Mouse (Mus musculus) ES-Bruce4 (cell line): Measurements from ENCODE around the gene Lrrc36. TPM values are rescaled to one million over a fixed set of nuclear protein-coding genes. Genes with fewer than 3 reads are reported as not detected.

Source experiments
- H3K27ac ChIP-seq: 2 replicates; pipeline ENCODE4 v1.5.1; 2012; ENCODE audit warnings: low read length, inconsistent platforms; ENCODE audit not compliant: insufficient read depth
- H3K27me3 ChIP-seq: 2 replicates; pipeline ENCODE4 v1.6.1; 2012; ENCODE audit warnings: mild to moderate bottlenecking, low read length, inconsistent platforms; ENCODE audit not compliant: control insufficient read depth, poor library complexity, insufficient read depth, severe bottlenecking
- H3K36me3 ChIP-seq: 2 replicates; pipeline ENCODE4 v1.6.1; 2012; ENCODE audit warnings: inconsistent platforms, mild to moderate bottlenecking, low read length, moderate library complexity; ENCODE audit not compliant: control insufficient read depth, poor library complexity, insufficient read depth, severe bottlenecking
- H3K4me1 ChIP-seq: one replicate; pipeline ENCODE4 v1.8.1; 2011; ENCODE audit warnings: low read length; ENCODE audit not compliant: control insufficient read depth, insufficient read depth
- H3K4me3 ChIP-seq: 2 replicates; pipeline ENCODE4 v1.5.1; 2011; ENCODE audit warnings: low read depth, mild to moderate bottlenecking, low read length
- H3K9ac ChIP-seq: 2 replicates; pipeline ENCODE4 v1.6.1; 2012; ENCODE audit warnings: low read depth, mild to moderate bottlenecking, inconsistent platforms; ENCODE audit not compliant: poor library complexity, severe bottlenecking
- H3K9me3 ChIP-seq: replicated peaks from 2 replicates; pipeline ENCODE4 v1.6.1; 2012; ENCODE audit warnings: mild to moderate bottlenecking, low read length, inconsistent platforms; ENCODE audit not compliant: control insufficient read depth, poor library complexity, insufficient read depth, severe bottlenecking
- CTCF ChIP-seq: IDR thresholded peaks from one replicate; pipeline ENCODE4 v1.8.1; 2011; ENCODE audit warnings: low read depth, low read length
- EP300 ChIP-seq: IDR thresholded peaks from 2 replicates; pipeline ENCODE4 v1.6.1; 2011; ENCODE audit warnings: low read depth, low read length; ENCODE audit not compliant: insufficient read depth
- POLR2A ChIP-seq: IDR thresholded peaks from one replicate; pipeline ENCODE4 v1.8.1; 2011; ENCODE audit warnings: low read length; ENCODE audit not compliant: insufficient read depth
- polyA plus RNA-seq: library from polyadenylated mRNA; stranded (reverse); fragments of >200 nt; gene quantifications from 2 replicates; pipeline ENCODE4 v1.2.4, GENCODE M21; 2011; ENCODE audit warnings: low read depth; ENCODE audit not compliant: missing spikeins, insufficient read depth, insufficient read length

Lrrc36 gene
- polyA plus RNA-seq, 1 experiment = 1.3 TPM

GRCm38 (mm10) chr8:105450977-105451376, 37.6 kb downstream of the Lrrc36 start:
- Histone ChIP-seq H3K4me1 (no peaks in the 10 kb centered on the region), H3K36me3 (no peaks in the 10 kb centered on the region), H3K27me3 (no peaks in the 10 kb centered on the region), H3K4me3 (no peak overlapping the region), H3K9ac (no peak overlapping the region), H3K27ac (no peak overlapping the region), H3K9me3 (no peaks in the 10 kb centered on the region)
- TF ChIP-seq EP300 = no peak
- no peak for TF ChIP-seq POLR2A
- no peak for TF ChIP-seq CTCF

GRCm38 (mm10) chr8:105451903-105452603, 38.7 kb downstream of the Lrrc36 start:
- H3K36me3 ChIP-seq = no peaks in the 10 kb centered on the region
- H3K27ac ChIP-seq = no peak overlapping the region
- H3K9ac ChIP-seq = no peak overlapping the region
- no peak overlapping the region for H3K4me3 ChIP-seq
- H3K4me1 ChIP-seq = no peaks in the 10 kb centered on the region
- H3K9me3 ChIP-seq = no peaks in the 10 kb centered on the region
- H3K27me3 ChIP-seq = no peaks in the 10 kb centered on the region
- TF ChIP-seq POLR2A (no peak), EP300 (no peak), CTCF (no peak)

- H3K9ac ChIP-seq = no peak overlapping the region
- H3K4me3 ChIP-seq = no peak overlapping the region
- no peaks in the 10 kb centered on the region for H3K9me3 ChIP-seq
- no peaks in the 10 kb centered on the region for H3K36me3 ChIP-seq
- no peaks in the 10 kb centered on the region for H3K4me1 ChIP-seq
- no peak overlapping the region for H3K27ac ChIP-seq
- TF ChIP-seq CTCF (no peak), POLR2A (no peak), EP300 (no peak)
- no peaks in the 10 kb centered on the region for H3K27me3 ChIP-seq
Observed at GRCm38 (mm10) chr8:105453296-105453695, 39.9 kb downstream of the Lrrc36 start.

- no peaks in the 10 kb centered on the region for H3K9me3 ChIP-seq
- no peaks in the 10 kb centered on the region for H3K4me1 ChIP-seq
- no peak overlapping the region for H3K9ac ChIP-seq
- no peak overlapping the region for H3K4me3 ChIP-seq
- no peak for TF ChIP-seq CTCF
- no peak for TF ChIP-seq EP300
- no peak for TF ChIP-seq POLR2A
- no peaks in the 10 kb centered on the region for H3K27me3 ChIP-seq
- no peak overlapping the region for H3K27ac ChIP-seq
- no peaks in the 10 kb centered on the region for H3K36me3 ChIP-seq
Observed at GRCm38 (mm10) chr8:105454088-105454487, 40.7 kb downstream of the Lrrc36 start.

- Histone ChIP-seq H3K36me3 (no peaks in the 10 kb centered on the region), H3K9me3 (no peaks in the 10 kb centered on the region), H3K27me3 (no peaks in the 10 kb centered on the region), H3K27ac (no peak overlapping the region), H3K4me3 (no peak overlapping the region), H3K4me1 (no peaks in the 10 kb centered on the region), H3K9ac (no peak overlapping the region)
- TF ChIP-seq EP300 = no peak
- TF ChIP-seq CTCF = no peak
- no peak for TF ChIP-seq POLR2A
Observed at GRCm38 (mm10) chr8:105455218-105455617, 41.8 kb downstream of the Lrrc36 start.

- Histone ChIP-seq H3K27me3 (no peaks in the 10 kb centered on the region), H3K4me3 (no peak overlapping the region), H3K9ac (no peak overlapping the region), H3K4me1 (no peaks in the 10 kb centered on the region), H3K27ac (no peak overlapping the region), H3K9me3 (no peaks in the 10 kb centered on the region), H3K36me3 (no peaks in the 10 kb centered on the region)
- TF ChIP-seq EP300 (no peak), CTCF (no peak), POLR2A (no peak)
Observed at GRCm38 (mm10) chr8:105461085-105461803, 47.9 kb downstream of the Lrrc36 start.
